Mouse (Mus musculus) adrenal gland, postnatal 4 days (tissue): ENCODE results near the gene Ppp1r3c. TPM values are rescaled to one million over a fixed set of nuclear protein-coding genes. Genes with fewer than 3 reads are reported as not detected.

Experiments used
- DNase-seq, 2 experiments: peaks; one replicate each; pipeline ENCODE4 v3.0.0; 2021 to 2022; ENCODE audit warnings: low spot score in 2 of 2, mixed read lengths in 2 of 2
- total RNA-seq, 2 experiments: library from RNA; stranded (reverse); gene quantifications; 2 replicates each; pipeline ENCODE4 v1.2.3; 2021

Ppp1r3c gene
- total RNA-seq, 2 experiments from 2014 or later = 11.8 to 14.6 TPM

- no peak for DNase-seq
Observed at GRCm38 (mm10) chr19:36682560-36682959, 53.9 kb downstream of the Ppp1r3c start.

Other genes with a start within 250 kb of the Ppp1r3c start
- 1 to 10 TPM; 4.5 to 4.8 TPM for gene Hectd2, start 182.0 kb downstream of the Ppp1r3c start, total RNA-seq
- gene Tnks2, start 97.6 kb upstream of the Ppp1r3c start, total RNA-seq = 100 to 1,000 TPM; 146 to 155 TPM
- 1 to 10 TPM; 5.5 to 7.2 TPM for gene Fgfbp3, start 183.0 kb upstream of the Ppp1r3c start, total RNA-seq
- 10 to 100 TPM; 18.4 to 20.1 TPM for gene Btaf1, start 189.4 kb upstream of the Ppp1r3c start, total RNA-seq